Mouse (Mus musculus) ES-Bruce4 (cell line): ENCODE results near the gene Chst15. TPM values are rescaled to one million over a fixed set of nuclear protein-coding genes. Genes with fewer than 3 reads are reported as not detected.

ENCODE experiments used
- H3K27ac ChIP-seq: 2 replicates; pipeline ENCODE4 v1.5.1; 2012; ENCODE audit warnings: low read length, inconsistent platforms; ENCODE audit not compliant: insufficient read depth
- H3K27me3 ChIP-seq: 2 replicates; pipeline ENCODE4 v1.6.1; 2012; ENCODE audit warnings: mild to moderate bottlenecking, low read length, inconsistent platforms; ENCODE audit not compliant: control insufficient read depth, poor library complexity, insufficient read depth, severe bottlenecking
- H3K36me3 ChIP-seq: 2 replicates; pipeline ENCODE4 v1.6.1; 2012; ENCODE audit warnings: inconsistent platforms, mild to moderate bottlenecking, low read length, moderate library complexity; ENCODE audit not compliant: control insufficient read depth, poor library complexity, insufficient read depth, severe bottlenecking
- H3K4me1 ChIP-seq: one replicate; pipeline ENCODE4 v1.8.1; 2011; ENCODE audit warnings: low read length; ENCODE audit not compliant: control insufficient read depth, insufficient read depth
- H3K4me3 ChIP-seq: 2 replicates; pipeline ENCODE4 v1.5.1; 2011; ENCODE audit warnings: low read depth, mild to moderate bottlenecking, low read length
- H3K9ac ChIP-seq: 2 replicates; pipeline ENCODE4 v1.6.1; 2012; ENCODE audit warnings: low read depth, mild to moderate bottlenecking, inconsistent platforms; ENCODE audit not compliant: poor library complexity, severe bottlenecking
- H3K9me3 ChIP-seq: replicated peaks from 2 replicates; pipeline ENCODE4 v1.6.1; 2012; ENCODE audit warnings: mild to moderate bottlenecking, low read length, inconsistent platforms; ENCODE audit not compliant: control insufficient read depth, poor library complexity, insufficient read depth, severe bottlenecking
- CTCF ChIP-seq: IDR thresholded peaks from one replicate; pipeline ENCODE4 v1.8.1; 2011; ENCODE audit warnings: low read depth, low read length
- EP300 ChIP-seq: IDR thresholded peaks from 2 replicates; pipeline ENCODE4 v1.6.1; 2011; ENCODE audit warnings: low read depth, low read length; ENCODE audit not compliant: insufficient read depth
- POLR2A ChIP-seq: IDR thresholded peaks from one replicate; pipeline ENCODE4 v1.8.1; 2011; ENCODE audit warnings: low read length; ENCODE audit not compliant: insufficient read depth
- polyA plus RNA-seq: library from polyadenylated mRNA; stranded (reverse); fragments of >200 nt; gene quantifications from 2 replicates; pipeline ENCODE4 v1.2.4, GENCODE M21; 2011; ENCODE audit warnings: low read depth; ENCODE audit not compliant: missing spikeins, insufficient read depth, insufficient read length

Chst15 gene
- polyA plus RNA-seq, 1 experiment = 15.4 TPM

DNA sequence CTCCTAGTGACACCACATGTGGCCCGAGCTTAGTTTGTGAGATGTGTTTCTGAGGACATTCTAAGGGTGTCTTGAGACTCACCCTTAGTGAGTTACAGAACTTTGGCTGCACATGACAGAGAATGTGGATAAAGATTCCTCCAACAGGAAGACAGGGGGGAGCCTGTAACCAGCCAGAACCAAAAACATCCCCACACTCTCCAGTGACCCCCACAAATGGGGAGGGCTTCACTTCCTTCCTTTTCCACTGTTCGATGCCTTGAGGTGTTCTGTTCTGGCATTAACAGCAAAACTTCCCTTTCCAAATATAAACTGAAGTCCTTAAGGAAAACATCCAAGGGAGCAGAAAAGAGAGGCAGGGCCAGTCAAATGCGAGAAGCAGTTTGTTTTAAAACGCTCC lies 79.8 kb downstream of the Chst15 start:
- Histone ChIP-seq H3K4me1 (no peaks in the 10 kb centered on the region), H3K9me3 (no peaks in the 10 kb centered on the region), H3K27ac (no peak overlapping the region), H3K27me3 (no peaks in the 10 kb centered on the region), H3K4me3 (no peak overlapping the region), H3K9ac (no peak overlapping the region), H3K36me3 (no peaks in the 10 kb centered on the region)
- TF ChIP-seq POLR2A (no peak), EP300 (no peak), CTCF (no peak)

DNA sequence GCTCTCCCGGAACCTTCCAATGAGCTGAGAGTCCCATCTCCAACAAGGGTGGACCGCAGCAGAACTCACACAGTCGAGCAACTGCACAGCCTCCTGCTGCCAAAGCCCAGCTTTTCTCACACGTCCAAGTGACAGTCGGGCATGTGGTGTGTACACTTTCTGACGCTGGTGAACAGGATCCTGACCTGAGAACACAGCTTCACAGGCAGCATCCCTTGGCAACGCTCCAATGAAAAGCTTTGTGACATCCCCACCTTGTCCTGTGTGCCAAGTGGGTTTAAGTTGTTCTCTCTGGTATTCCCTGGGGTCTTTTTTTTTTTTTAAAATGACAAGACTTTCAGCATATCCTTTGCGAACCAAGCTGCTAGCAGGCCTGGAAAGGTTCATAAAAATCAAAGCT lies 80.2 kb downstream of the Chst15 start:
- TF ChIP-seq EP300 (no peak), CTCF (no peak), POLR2A (no peak)
- Histone ChIP-seq H3K4me3 (no peak overlapping the region), H3K27me3 (no peaks in the 10 kb centered on the region), H3K27ac (no peak overlapping the region), H3K9ac (no peak overlapping the region), H3K4me1 (no peaks in the 10 kb centered on the region), H3K36me3 (no peaks in the 10 kb centered on the region), H3K9me3 (no peaks in the 10 kb centered on the region)

DNA sequence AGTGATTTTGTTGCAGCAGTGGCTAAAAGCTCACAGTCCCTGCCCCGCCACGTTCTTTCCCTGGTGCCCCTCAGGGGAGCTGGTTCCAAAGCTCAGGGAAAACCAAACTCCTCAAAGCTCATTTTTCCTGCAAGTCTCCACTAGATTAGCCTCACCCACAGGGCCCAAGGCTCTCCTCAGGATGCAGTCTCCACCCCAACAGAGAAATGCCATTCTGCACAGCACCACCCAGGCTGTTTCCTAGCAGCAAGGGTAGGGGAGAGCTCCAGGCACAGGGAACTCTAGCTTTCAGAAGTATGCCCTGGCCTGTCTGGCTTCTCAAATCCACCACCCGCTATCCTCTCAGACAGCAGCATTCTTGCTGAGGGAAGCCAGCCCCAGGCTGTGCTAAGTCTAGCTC lies 82.8 kb downstream of the Chst15 start:
- Histone ChIP-seq H3K9ac (no peak overlapping the region), H3K27ac (no peak overlapping the region), H3K9me3 (no peaks in the 10 kb centered on the region), H3K36me3 (no peaks in the 10 kb centered on the region), H3K4me1 (no peaks in the 10 kb centered on the region), H3K4me3 (no peak overlapping the region), H3K27me3 (no peaks in the 10 kb centered on the region)
- TF ChIP-seq POLR2A = no peak
- no peak for TF ChIP-seq EP300
- TF ChIP-seq CTCF = no peak

DNA sequence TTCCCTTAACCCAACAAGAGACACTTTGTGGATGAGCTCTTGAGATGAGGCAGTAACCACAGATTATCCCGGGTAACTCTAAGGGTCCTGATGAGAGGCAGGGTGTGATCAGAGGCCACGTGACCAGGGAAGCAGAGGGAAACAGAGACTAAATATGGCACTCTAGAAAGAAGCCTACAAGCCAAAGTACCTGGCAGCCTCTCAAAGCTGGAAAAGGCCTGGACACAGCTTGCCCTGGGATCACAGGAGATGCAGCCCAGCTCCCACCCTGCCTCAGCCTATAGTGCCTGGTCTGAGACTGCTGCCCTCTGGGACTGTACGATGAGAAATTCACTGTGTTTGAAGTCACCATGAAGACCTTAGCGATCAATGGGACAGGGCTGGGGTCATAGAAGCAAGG lies 83.3 kb downstream of the Chst15 start:
- Histone ChIP-seq H3K9ac (no peak overlapping the region), H3K4me3 (no peak overlapping the region), H3K36me3 (no peaks in the 10 kb centered on the region), H3K4me1 (no peaks in the 10 kb centered on the region), H3K9me3 (no peaks in the 10 kb centered on the region), H3K27ac (no peak overlapping the region), H3K27me3 (no peaks in the 10 kb centered on the region)
- no peak for TF ChIP-seq EP300
- no peak for TF ChIP-seq POLR2A
- no peak for TF ChIP-seq CTCF

DNA sequence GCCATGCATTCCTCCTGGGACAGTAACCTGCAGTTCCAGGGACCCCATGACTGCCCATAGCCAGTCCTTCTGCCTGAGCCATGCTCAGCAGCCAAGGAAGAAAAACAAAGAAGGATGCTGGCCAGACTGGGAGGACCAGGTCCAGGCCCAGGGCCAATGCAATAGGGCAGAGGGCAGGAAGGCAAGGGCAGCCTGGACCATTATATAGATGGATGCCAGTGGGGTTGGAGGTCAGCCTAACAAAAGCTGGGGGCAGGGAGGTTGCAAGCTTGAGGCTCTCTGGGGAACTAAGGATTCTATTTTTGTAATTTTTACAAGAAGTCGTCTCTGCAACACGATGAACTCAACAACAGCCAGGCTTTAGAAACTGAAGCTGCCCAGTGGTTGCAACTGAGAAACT lies 84.1 kb downstream of the Chst15 start:
- TF ChIP-seq POLR2A = no peak

DNA sequence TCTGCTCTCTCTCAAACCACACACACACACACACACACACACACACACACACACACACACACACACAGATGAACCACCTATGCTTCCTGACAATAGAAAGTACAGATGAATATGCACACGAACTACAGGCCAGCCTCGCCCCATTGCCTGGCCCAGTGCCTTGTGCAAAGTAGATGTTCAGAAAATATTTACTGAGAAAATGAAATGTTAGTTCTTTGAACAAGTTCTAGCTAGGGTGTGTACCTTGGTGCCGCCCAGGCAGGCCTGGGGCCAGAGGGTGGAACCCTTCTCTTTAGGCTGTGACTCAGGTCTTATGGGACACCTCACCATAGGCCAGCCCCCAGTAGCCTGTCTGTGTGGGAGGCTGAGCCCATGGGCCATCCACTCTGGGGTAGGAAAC lies 85.6 kb downstream of the Chst15 start:
- Histone ChIP-seq H3K4me1 (no peaks in the 10 kb centered on the region), H3K4me3 (no peak overlapping the region), H3K27ac (no peak overlapping the region), H3K9ac (no peak overlapping the region), H3K9me3 (no peaks in the 10 kb centered on the region), H3K36me3 (no peaks in the 10 kb centered on the region), H3K27me3 (no peaks in the 10 kb centered on the region)
- no peak for TF ChIP-seq POLR2A
- TF ChIP-seq CTCF = no peak
- TF ChIP-seq EP300 = no peak

More for the DNA sequence above, 84.1 kb downstream of the Chst15 start:
- Histone ChIP-seq H3K9me3 (no peaks in the 10 kb centered on the region), H3K4me3 (no peak overlapping the region), H3K27ac (no peak overlapping the region), H3K4me1 (no peaks in the 10 kb centered on the region), H3K9ac (no peak overlapping the region), H3K27me3 (no peaks in the 10 kb centered on the region), H3K36me3 (no peaks in the 10 kb centered on the region)
